Mouse (Mus musculus): ENCODE results near the gene Soga3.

DNA sequence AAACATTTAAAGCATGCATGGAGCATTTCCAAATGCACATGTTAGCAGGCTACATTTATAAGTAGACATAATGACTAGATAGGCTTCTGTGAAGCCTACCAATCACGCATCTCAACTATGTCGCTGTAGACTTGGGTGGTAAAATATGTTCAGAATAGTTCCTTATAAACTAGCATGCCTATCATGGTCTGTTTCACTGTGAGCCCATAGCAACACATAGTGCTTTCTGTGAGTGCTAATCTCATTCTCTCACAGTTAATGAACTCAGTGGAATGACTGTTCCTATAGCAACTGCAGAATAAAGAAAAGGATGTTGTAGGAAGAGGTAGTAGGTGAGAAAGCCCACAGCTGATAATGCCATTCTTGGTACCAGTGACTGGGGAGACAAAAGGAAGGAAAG, 37.4 kb downstream of the Soga3 start:
- TF ChIP-seq CTCF (conservative IDR thresholded peaks at IDR 0.05; ENCODE audit: low read length) (no peak), POU5F1 (IDR thresholded peaks at IDR 0.05; ENCODE audit: borderline replicate concordance, low read length) (no peak), NANOG (IDR thresholded peaks at IDR 0.05; ENCODE audit: borderline replicate concordance, low read length) (no peak)
